Mouse (Mus musculus) forebrain, embryonic 14.5 days (tissue): ENCODE measurements around the gene Dcaf6. TPM values are rescaled to one million over a fixed set of nuclear protein-coding genes. Genes with fewer than 3 reads are reported as not detected.

ENCODE experiments used
- ATAC-seq: fragments of 200-750 bp; cut with Nextera tagmentation; 2 replicates; pipeline ENCODE4 v1.8.0; 2017; ENCODE audit warnings: mild to moderate bottlenecking, moderate library complexity
- DNase-seq: peaks from one replicate; pipeline ENCODE4 v3.0.0-alpha.2; 2015; ENCODE audit warnings: low spot score
- H3K27ac ChIP-seq: fragments of 300-500 bp; sonication (generic); 2 replicates; pipeline ENCODE4 v1.5.1; 2014; ENCODE audit warnings: low read depth, mild to moderate bottlenecking, control low read depth, low read length, moderate library complexity
- H3K27me3 ChIP-seq: fragments of 300-500 bp; sonication (generic); replicated peaks from 2 replicates; pipeline ENCODE4 v1.6.1; 2014; ENCODE audit warnings: low read length, control low read depth, mixed read lengths; ENCODE audit not compliant: control insufficient read depth, insufficient read depth
- H3K36me3 ChIP-seq: fragments of 300-500 bp; sonication (generic); 2 replicates; pipeline ENCODE4 v1.6.1; 2014; ENCODE audit warnings: low read length, control low read depth; ENCODE audit not compliant: control insufficient read depth, insufficient read depth
- H3K4me1 ChIP-seq: fragments of 300-500 bp; sonication (generic); 2 replicates; pipeline ENCODE4 v1.6.1; 2014; ENCODE audit warnings: antibody characterized with exemption, low read length, control low read depth; ENCODE audit not compliant: control insufficient read depth, insufficient read depth
- H3K4me2 ChIP-seq: fragments of 300-500 bp; sonication (generic); 2 replicates; pipeline ENCODE4 v1.6.1; 2014; ENCODE audit warnings: mild to moderate bottlenecking, control low read depth, low read length
- H3K4me3 ChIP-seq: fragments of 300-500 bp; sonication (generic); 2 replicates; pipeline ENCODE4 v1.5.1; 2014; ENCODE audit warnings: low read depth, low read length, control low read depth
- H3K9ac ChIP-seq: fragments of 300-500 bp; sonication (generic); 2 replicates; pipeline ENCODE4 v1.6.1; 2014; ENCODE audit warnings: mild to moderate bottlenecking, low read length, control low read depth, moderate library complexity
- H3K9me3 ChIP-seq: fragments of 300-500 bp; sonication (generic); replicated peaks from 2 replicates; pipeline ENCODE4 v1.6.1; 2016; ENCODE audit warnings: low read length, control low read depth, mixed read lengths; ENCODE audit not compliant: control insufficient read depth
- WGBS: fragments of 180-500 bp; shearing (Covaris S2); extraction: QIAGEN DNeasy Blood & Tissue Kit; methylation state at CpG from one replicate; pipeline ENCODE4 v1.1.7; 2014; 5-methylcytosine and 5-hydroxymethylcytosine counted together
- polyA plus RNA-seq: library from polyadenylated mRNA; unstranded; fragments of >200 nt; fragmentation: Nextera tagmentation; extraction: Ambion mirVana; gene quantifications from 2 replicates; pipeline ENCODE4 v1.2.1, GENCODE M21; 2014

Dcaf6 gene
- polyA plus RNA-seq, 1 experiment from 2014 or later, result 13.4 TPM

- Histone ChIP-seq H3K9me3 (no peaks in the 10 kb centered on the region), H3K4me3 (no peak overlapping the region), H3K9ac (no peak overlapping the region), H3K4me1 (no peaks in the 10 kb centered on the region), H3K27me3 (no peaks in the 10 kb centered on the region), H3K27ac (no peak overlapping the region), H3K36me3 (peaks cover 69% of the 10 kb centered on the region), H3K4me2 (no peak overlapping the region)
- no peak for DNase-seq
- WGBS, result 92% methylated on average over 13 of the region's 13 CpGs
- no peak for ATAC-seq
These were observed 138.8 kb downstream of the Dcaf6 start for GRCm38 (mm10) chr1:165321393-165321861.

- no peak overlapping the region for H3K27ac ChIP-seq
- no peak overlapping the region for H3K4me2 ChIP-seq
- no peaks in the 10 kb centered on the region for H3K9me3 ChIP-seq
- 45% methylated on average over 10 of the region's 10 CpGs for WGBS
- H3K9ac ChIP-seq, result no peak overlapping the region
- peak; percentile 84 for ATAC-seq
- DNase-seq, result peak; percentile 77
- no peaks in the 10 kb centered on the region for H3K4me1 ChIP-seq
- no peaks in the 10 kb centered on the region for H3K27me3 ChIP-seq
- no peak overlapping the region for H3K4me3 ChIP-seq
- peaks cover 69% of the 10 kb centered on the region for H3K36me3 ChIP-seq
These were observed 139.9 kb downstream of the Dcaf6 start for GRCm38 (mm10) chr1:165320141-165320934.

- Histone ChIP-seq H3K9ac (no peak overlapping the region), H3K36me3 (peaks cover 59% of the 10 kb centered on the region), H3K4me3 (no peak overlapping the region), H3K4me1 (no peaks in the 10 kb centered on the region), H3K27me3 (no peaks in the 10 kb centered on the region), H3K9me3 (no peaks in the 10 kb centered on the region), H3K27ac (no peak overlapping the region), H3K4me2 (no peak overlapping the region)
- 36% methylated on average over 11 of the region's 11 CpGs for WGBS
- no peak for DNase-seq
- ATAC-seq, result no peak
These were observed 143.9 kb downstream of the Dcaf6 start for GRCm38 (mm10) chr1:165316361-165316760.

GRCm38 (mm10) chr1:165308180-165308579, 152.1 kb downstream of the Dcaf6 start:
- DNase-seq (no peak), ATAC-seq (no peak)
- H3K4me3 ChIP-seq, result no peak overlapping the region
- no peak overlapping the region for H3K9ac ChIP-seq
- H3K4me1 ChIP-seq, result peaks cover 1% of the 10 kb centered on the region
- no peaks in the 10 kb centered on the region for H3K9me3 ChIP-seq
- no peaks in the 10 kb centered on the region for H3K27me3 ChIP-seq
- WGBS, result 76% methylated on average over 11 of the region's 11 CpGs
- no peak overlapping the region for H3K4me2 ChIP-seq
- H3K27ac ChIP-seq, result no peak overlapping the region
- H3K36me3 ChIP-seq, result peaks cover 69% of the 10 kb centered on the region

- Histone ChIP-seq H3K36me3 (peaks cover 35% of the 10 kb centered on the region), H3K4me3 (no peak overlapping the region), H3K4me2 (no peak overlapping the region), H3K9me3 (no peaks in the 10 kb centered on the region), H3K27me3 (no peaks in the 10 kb centered on the region), H3K9ac (no peak overlapping the region), H3K4me1 (peaks cover 18% of the 10 kb centered on the region), H3K27ac (no peak overlapping the region)
- DNase-seq (no peak), ATAC-seq (no peak)
- WGBS, result 92% methylated on average over 7 of the region's 7 CpGs
These were observed 155.9 kb downstream of the Dcaf6 start for GRCm38 (mm10) chr1:165304341-165304740.

- no peak overlapping the region for H3K9ac ChIP-seq
- no peak overlapping the region; the same call in 1 of the 2 replicates for H3K27ac ChIP-seq
- peaks cover 18% of the 10 kb centered on the region for H3K4me1 ChIP-seq
- 81% methylated on average over 6 of the region's 6 CpGs for WGBS
- DNase-seq, result no peak
- peaks cover 24% of the 10 kb centered on the region for H3K36me3 ChIP-seq
- no peak overlapping the region for H3K4me3 ChIP-seq
- ATAC-seq, result no peak
- no peaks in the 10 kb centered on the region for H3K27me3 ChIP-seq
- H3K9me3 ChIP-seq, result no peaks in the 10 kb centered on the region
- no peak overlapping the region for H3K4me2 ChIP-seq
These were observed 157.1 kb downstream of the Dcaf6 start for GRCm38 (mm10) chr1:165303209-165303608.

- Histone ChIP-seq H3K27ac (no peak overlapping the region; the same call in 1 of the 2 replicates), H3K4me1 (peaks cover 18% of the 10 kb centered on the region), H3K4me3 (no peak overlapping the region), H3K36me3 (peaks cover 18% of the 10 kb centered on the region), H3K4me2 (no peak overlapping the region), H3K9ac (no peak overlapping the region), H3K27me3 (no peaks in the 10 kb centered on the region), H3K9me3 (no peaks in the 10 kb centered on the region)
- peak; percentile 86 for DNase-seq
- ATAC-seq, result peak; percentile 79
- WGBS, result 41% methylated on average over 13 of the region's 13 CpGs
These were observed 157.6 kb downstream of the Dcaf6 start for GRCm38 (mm10) chr1:165302455-165303208.

GRCm38 (mm10) chr1:165301567-165301966, 158.7 kb downstream of the Dcaf6 start:
- H3K4me1 ChIP-seq, result peaks cover 18% of the 10 kb centered on the region
- WGBS, result 69% methylated on average over 2 of the region's 2 CpGs
- H3K4me2 ChIP-seq, result no peak overlapping the region
- H3K27ac ChIP-seq, result no peak overlapping the region
- H3K4me3 ChIP-seq, result no peak overlapping the region
- H3K27me3 ChIP-seq, result no peaks in the 10 kb centered on the region
- no peaks in the 10 kb centered on the region for H3K9me3 ChIP-seq
- peaks cover 11% of the 10 kb centered on the region for H3K36me3 ChIP-seq
- H3K9ac ChIP-seq, result no peak overlapping the region
- ATAC-seq (peak; percentile 75), DNase-seq (peak; percentile 71)

GRCm38 (mm10) chr1:165301108-165301507, 159.2 kb downstream of the Dcaf6 start:
- no peaks in the 10 kb centered on the region for H3K27me3 ChIP-seq
- 85% methylated on average over 3 of the region's 3 CpGs for WGBS
- H3K9me3 ChIP-seq, result no peaks in the 10 kb centered on the region

More at GRCm38 (mm10) chr1:165301108-165301507, 159.2 kb downstream of the Dcaf6 start:
- H3K4me2 ChIP-seq, result no peak overlapping the region
- no peak overlapping the region for H3K4me3 ChIP-seq
- peaks cover 8% of the 10 kb centered on the region for H3K36me3 ChIP-seq
- H3K4me1 ChIP-seq, result peaks cover 18% of the 10 kb centered on the region
- DNase-seq (no peak), ATAC-seq (no peak)
- no peak overlapping the region for H3K27ac ChIP-seq
- H3K9ac ChIP-seq, result no peak overlapping the region
